Mouse (Mus musculus): Measurements from ENCODE around the gene Slc38a1. TPM values are rescaled to one million over a fixed set of nuclear protein-coding genes. Genes with fewer than 3 reads are reported as not detected.
A peak's percentile ranks its signal among the peaks of the same experiment; 100 is the strongest.

Gene Slc38a1
- total RNA-seq, 2 experiments from 2014 or later = 51.6 to 60.4 TPM

DNA sequence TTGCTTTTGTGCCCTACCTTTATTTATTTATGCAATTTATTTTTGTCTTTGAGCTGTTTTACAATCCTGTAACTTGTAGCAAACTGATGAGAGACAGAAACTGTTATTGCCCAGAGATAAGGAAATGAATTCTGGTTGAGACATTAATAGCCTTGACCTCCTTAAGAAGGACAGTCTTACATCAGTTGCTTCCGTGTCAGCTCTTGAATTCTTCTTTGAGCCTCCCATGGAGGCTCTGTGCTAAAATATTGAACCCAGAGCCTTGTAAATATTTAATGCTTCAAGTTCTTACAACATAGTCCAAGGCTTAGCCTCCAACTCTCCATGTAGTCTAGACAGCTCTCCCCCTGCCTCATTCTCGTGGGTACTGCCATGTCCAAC, 73.7 kb downstream of the Slc38a1 start:
- intact Hi-C loops (cut with DNase I) = loop anchor here (5.0 kb wide), 1 partner anchor 73 kb away; the partner anchor contains the start of gene Slc38a1

DNA sequence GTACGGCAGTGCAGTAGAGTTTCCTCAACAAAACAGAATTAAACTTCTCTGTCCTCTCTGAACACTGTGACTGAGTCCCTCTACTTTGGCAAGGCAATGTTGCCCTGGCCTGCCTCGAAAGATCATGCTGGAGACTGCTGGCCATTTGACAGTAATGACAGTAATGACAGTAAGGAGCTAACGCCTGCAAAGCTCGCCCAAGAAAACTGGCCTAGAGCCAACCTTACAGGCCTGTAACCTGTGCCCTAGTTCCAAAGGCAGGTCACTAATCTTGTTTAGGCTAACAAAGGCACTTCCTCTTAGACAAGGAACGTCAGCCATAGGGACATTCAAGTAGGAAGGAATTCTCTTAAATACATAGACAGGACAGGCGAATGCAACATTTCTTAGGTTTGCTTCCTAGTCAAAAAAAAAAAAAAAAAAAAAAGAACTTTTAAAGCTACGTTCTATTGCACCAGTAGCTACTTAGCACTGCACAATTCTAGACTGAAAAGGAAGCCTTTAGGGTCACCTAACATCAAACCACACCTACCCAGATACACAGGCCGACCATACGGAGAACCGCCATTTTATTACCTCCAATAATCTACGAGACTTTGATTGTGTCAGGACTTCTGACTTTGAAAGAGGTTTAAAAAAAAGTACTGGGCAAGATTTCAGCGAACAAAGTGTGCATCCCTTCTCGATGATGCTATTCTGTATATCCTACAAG, 74.3 kb downstream of the Slc38a1 start:
- DNase-seq = peak; percentile 79 to 81
- intact Hi-C loops (cut with DNase I) = loop anchor here (5.0 kb wide), 1 partner anchor 74 kb away; the partner anchor contains the start of gene Slc38a1

More for the DNA sequence above, 73.7 kb downstream of the Slc38a1 start:
- no peak for DNase-seq

- intact Hi-C loops (cut with DNase I) = loop anchor here (5.0 kb wide), 1 partner anchor 75 kb away; the partner anchor contains the start of gene Slc38a1
- DNase-seq = peak; percentile 37 to 46
Observed at GRCm38 (mm10) chr15:96566850-96567271, 75.9 kb downstream of the Slc38a1 start.

DNA sequence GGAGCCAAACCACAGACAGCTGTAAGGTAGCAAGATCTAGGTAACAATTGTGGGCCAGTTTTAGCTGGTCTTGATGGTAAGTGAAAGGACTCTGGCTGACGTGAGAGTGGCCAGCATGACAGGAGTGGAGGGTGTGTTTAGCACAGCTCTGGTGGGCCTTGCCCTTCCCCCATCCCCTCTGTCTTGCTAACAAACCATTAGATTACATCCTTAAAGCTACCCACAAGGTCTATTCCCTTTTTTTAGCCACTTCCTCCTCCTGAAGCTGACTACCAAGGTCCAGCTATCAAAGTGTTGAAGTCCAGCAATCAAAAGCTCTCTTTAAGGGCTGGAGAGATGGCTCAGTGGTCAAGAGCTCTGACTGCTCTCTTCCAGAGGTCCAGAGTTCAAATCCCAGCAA, 78.9 kb downstream of the Slc38a1 start:
- DNase-seq = no peak
- intact Hi-C loops (cut with DNase I) = no loop called here

DNA sequence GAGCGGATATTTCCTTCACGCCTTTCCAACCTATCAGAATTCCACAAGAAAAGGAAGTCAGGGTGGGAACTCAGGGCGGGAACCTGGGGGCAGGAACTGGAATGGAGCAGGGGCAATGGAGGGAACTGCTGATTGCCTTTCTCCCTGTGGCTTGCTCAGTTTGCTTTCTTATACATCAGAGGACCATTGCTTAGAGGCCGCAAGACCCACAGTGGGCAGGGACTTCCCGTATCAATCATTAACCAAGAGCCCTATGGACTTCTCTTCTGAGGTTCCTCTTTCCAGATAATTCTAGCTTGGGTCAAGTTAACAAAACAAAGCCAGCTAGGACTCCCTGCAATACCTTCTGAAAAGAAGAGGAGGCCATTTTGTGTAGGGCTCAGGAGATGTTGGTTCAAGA, 80.2 kb downstream of the Slc38a1 start:
- no peak for DNase-seq
- intact Hi-C loops (cut with DNase I) = no loop called here

- DNase-seq = no peak
- intact Hi-C loops (cut with DNase I) = no loop called here
Observed at GRCm38 (mm10) chr15:96560576-96561298, 82.0 kb downstream of the Slc38a1 start.

DNA sequence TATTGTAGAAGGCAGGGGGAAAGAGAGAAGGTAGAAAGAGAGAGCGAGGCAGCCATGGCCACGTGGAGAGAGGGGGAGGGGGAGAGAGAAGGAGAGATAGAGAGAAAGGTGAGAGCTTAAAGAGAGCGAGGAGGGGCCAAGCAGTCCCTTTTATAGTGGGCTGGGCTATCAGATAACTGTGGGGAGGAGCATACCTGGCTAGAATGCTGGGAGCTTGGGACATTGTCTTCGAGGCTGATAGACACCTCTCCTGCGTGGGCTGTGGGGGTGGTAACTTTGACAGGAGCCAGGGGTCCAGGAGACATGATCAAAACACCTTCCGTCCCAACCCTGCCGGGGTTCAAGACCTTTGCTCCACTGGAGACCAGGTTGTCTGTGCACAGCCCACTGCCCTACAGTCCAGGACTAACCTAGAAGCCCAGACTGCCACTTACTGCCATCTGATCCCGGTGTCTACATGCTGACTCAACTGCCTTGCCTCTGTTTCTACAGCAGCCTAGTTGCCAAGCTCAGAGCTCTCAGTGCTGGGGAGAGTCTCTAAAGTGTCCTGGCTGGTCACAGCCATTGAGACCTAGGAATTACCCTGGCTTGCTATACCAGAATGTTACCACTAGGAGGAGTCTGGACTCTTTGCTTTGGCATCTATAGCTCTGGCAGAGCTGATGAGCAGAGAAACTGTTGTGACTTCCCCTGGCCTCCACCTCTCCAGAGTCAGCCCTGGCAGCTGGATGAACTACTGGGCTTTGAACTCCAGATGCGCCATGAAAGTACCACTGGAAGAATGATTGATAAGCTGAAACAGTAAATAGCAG, 90.9 kb downstream of the Slc38a1 start:
- intact Hi-C loops (cut with DNase I) = no loop called here
- peak; percentile 85 for DNase-seq

DNA sequence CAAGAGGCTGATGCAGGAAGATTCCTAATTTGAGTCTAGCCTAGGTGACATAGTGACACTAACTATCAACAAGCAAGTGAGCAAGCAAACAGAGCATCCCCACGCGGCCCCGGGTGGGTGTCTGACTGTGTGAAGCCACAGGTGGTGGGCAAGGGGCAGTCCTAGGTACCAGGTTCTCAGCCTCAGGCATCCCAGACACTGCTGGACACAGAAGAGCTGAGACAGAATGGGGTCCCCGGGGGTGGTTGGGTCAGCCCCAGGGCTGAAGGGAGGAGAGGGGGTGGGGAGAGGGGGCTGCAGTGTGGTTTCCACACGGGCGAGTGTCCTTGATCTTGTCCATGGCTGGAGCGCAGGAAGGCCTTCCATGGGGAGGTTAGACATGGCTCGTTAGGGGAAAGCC, 91.6 kb downstream of the Slc38a1 start:
- intact Hi-C loops (cut with DNase I) = no loop called here
- no peak for DNase-seq

DNA sequence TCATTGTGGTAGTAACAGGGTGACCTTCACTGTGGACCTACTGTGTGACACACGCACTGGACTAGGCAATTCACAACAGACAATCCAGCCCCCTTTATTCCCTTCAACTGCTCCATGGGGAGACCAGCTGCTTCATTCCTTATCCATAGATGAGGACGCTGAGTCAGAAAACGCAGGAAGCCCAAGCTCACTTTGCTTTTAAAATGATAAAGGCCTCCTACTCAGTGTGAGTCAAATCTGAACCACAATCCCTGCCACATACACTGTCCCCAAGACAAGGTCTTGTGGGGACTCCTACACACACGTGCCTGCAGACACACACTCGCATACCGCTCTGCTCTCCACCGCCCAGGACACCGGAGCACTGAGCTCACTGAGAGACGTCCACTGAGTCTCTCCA, 94.3 kb downstream of the Slc38a1 start:
- intact Hi-C loops (cut with DNase I) = loop anchor here (1.0 to 5.0 kb wide), 2 partner anchors 71 to 118 kb away; no protein-coding TSS in a partner anchor
- no peak for DNase-seq

DNA sequence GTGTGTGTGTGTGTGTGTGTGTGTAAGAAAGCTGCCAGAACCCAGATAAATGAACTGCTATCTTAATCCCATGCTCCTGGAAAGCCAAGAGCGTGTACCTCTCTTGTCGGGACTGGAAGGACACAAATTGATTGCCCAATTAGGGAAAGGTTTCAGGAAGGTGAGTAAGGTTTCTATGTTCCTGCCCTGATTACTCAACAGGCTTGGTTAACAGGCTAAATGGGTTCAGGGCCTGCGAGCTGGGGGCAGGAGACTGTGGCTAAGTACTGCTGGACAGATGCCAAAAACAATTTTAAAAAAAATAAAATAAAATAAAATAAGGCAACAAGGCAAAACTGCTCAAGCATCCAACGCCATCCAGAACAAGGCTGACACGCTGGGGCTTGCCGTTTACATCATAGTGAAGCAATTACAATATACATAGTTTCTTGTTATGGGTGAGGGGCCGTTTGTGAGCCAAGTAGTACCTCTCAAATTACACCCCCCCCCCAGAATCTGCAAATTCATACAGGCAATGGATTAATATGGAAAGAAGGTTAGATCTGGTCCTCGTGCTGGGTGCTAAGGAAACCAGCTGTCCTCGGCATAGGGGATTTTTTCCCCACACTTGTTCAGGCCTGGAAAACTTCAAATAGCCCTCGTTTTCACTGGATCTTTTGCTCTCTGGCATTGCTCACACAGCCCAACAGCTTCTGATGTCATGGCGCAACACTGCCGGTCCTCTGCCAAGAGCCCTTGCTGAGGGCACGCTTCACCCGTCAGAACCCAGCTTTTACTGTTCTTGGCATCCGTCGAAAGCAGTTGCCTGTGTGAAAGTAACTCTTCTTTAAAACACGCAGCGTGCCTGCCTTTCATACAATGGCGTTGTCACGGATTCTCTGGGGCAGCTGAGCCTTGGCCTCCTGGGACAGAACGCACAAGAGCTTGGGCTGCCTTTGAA, 95.2 kb downstream of the Slc38a1 start:
- DNase-seq = peak; percentile 29 to 33
- intact Hi-C loops (cut with DNase I) = loop anchor here (1.0 to 5.0 kb wide), 2 partner anchors 70 to 119 kb away; no protein-coding TSS in a partner anchor

DNA sequence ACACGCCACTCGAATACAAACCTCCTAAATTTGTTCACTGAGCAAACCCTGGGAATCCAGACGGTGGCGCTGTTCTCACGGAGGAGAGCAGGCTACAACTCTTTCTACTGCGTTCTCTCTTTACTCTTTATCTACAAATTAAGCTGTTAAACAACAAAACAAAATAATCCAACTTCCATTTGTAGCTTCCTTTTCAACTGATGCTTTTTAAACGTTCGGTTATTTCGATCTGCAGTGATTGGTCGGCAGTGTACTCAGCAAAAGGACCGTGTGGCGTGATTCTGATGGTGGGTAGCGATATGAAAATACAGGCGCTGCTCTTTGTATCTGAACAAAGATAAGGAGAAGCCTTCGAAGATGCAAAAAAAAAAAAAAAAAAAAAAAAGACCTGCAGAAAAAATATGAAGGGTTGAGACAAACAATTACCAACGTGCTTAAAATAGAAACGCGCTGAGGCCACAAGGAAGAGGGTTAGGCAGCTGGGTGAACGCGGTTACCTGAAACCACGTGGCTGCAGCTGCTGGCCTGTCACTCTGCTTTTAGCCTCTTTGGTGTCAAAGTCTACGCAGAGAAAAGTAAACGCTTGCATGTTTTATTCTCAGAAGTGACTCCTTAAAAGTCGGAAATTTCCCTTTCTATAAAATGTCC, 99.4 kb downstream of the Slc38a1 start:
- DNase-seq = peak; percentile 65 to 76
- intact Hi-C loops (cut with DNase I) = loop anchor here (2.0 to 5.0 kb wide), 3 partner anchors 37 to 394 kb away; no protein-coding TSS in a partner anchor

- intact Hi-C loops (cut with DNase I) = loop anchor here (2.0 to 5.0 kb wide), 3 partner anchors 35 to 395 kb away; no protein-coding TSS in a partner anchor
- DNase-seq = no peak
Observed at GRCm38 (mm10) chr15:96542135-96542534, 100.6 kb downstream of the Slc38a1 start.

DNA sequence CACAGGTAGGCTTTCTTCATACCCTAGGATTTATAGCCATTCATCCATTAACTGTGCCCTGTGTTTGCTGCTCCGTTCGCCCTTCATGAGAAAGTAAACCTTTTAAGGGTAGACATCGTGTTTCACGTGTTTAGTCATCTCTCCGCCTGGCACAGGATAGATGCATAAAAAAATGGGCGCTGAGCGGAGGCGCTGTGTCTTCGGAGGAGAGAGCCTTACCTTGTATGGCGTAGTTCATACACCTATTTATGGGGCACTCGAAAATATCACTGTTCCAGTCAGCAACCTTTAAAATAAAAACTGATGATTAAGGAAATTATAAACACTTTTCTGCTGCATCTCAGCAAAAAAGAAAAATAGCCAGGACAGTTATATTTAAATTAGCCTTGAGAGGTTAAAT, 105.4 kb downstream of the Slc38a1 start:
- no peak for DNase-seq
- intact Hi-C loops (cut with DNase I) = no loop called here

GRCm38 (mm10) chr15:96536412-96536811, 106.3 kb downstream of the Slc38a1 start:
- no peak for DNase-seq
- intact Hi-C loops (cut with DNase I) = no loop called here

DNA sequence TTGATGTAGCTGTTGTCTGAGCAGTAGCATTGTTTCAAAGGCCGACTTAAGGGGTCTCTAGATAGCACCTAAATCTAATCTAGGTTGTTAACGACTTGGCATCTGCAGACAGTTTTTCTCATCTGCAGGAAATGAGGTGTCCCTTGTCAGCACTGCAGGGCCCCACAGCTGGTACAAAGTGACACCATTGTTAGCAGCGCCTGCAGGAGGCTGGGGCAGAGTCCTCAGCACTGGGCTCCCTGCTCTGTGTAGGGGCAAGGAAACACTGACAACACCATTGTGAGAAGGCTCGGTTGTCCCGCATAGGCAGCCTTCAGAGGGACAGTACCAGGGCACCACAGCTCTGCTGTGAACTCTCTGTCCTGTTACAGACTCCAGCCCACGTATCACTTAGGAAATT, 115.0 kb downstream of the Slc38a1 start:
- intact Hi-C loops (cut with DNase I) = no loop called here
- DNase-seq = no peak

DNA sequence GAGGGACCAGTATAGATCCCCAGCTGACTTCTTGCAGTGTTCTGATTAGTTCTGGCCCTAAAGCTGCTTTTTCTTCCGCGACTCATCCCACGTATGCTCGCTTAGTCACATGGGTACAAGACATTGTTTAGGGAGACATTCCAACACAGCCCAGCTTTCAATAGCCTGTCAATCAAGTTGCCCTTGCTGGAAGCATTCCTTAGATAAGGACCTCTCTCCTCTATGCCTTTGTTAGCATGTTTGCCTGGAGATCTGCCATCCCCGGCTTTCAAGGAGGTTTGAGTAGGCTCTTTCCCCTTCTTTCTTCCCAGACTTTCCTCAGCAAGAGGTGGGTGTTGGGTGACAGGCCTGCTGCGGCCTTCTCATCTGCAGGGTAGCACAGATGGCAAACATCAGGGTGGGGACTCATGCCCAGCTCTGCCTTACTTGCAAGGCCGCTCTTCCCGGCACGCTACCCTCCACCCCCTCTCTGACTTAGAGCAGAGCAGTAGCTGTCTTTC, 118.4 kb downstream of the Slc38a1 start:
- peak; percentile 62 to 64 for DNase-seq
- intact Hi-C loops (cut with DNase I) = loop anchor here (5.0 kb wide), 1 partner anchor 663 kb away; no protein-coding TSS in a partner anchor

Measured in heart, postnatal 10 days (tissue).